Mouse (Mus musculus) subcutaneous adipose tissue, adult 2 months (tissue): ENCODE data around the gene Cdk10. TPM values are rescaled to one million over a fixed set of nuclear protein-coding genes. Genes with fewer than 3 reads are reported as not detected.

Experiments
- polyA plus RNA-seq: library from polyadenylated mRNA; depleted of rRNA; stranded (reverse); fragments of >200 nt; gene quantifications from 2 replicates; pipeline ENCODE4 v1.2.3, GENCODE M21; 2012; ENCODE audit warnings: low replicate concordance; rRNA removed

Cdk10 gene
- polyA plus RNA-seq: 67.9 and 79.8 TPM in 2 replicates

GRCm38 (mm10) chr8:123224278-123225266, at the start of gene Cdk10:
Gene Cdk10 (plus strand): TSS chr8:123224842.

GRCm38 (mm10) chr8:123185566-123186409, 38.9 kb upstream of the Cdk10 start, which contains the start of gene Dpep1:
Gene Dpep1 (plus strand): TSS chr8:123186242.

GRCm38 (mm10) chr8:123212321-123213117, 12.1 kb upstream of the Cdk10 start, which contains the start of the genes Chmp1a and Spata33:
Gene Chmp1a (minus strand): TSS chr8:123212763.
Gene Spata33 (plus strand): TSS chr8:123212832.

GRCm38 (mm10) chr8:123235520-123236497, 11.2 kb downstream of the Cdk10 start, which contains the start of gene Spata2l:
Gene Spata2l (minus strand): TSS chr8:123236233.

GRCm38 (mm10) chr8:123254099-123254885, 29.6 kb downstream of the Cdk10 start, which contains the start of the genes Zfp276 and Vps9d1:
Gene Zfp276 (plus strand): TSS chr8:123254195.
Gene Vps9d1 (minus strand): TSS chr8:123254348.

Other genes with a start within 250 kb of the Cdk10 start
- 45.0 and 70.2 TPM in 2 replicates for gene Ankrd11, start 182.6 kb upstream of the Cdk10 start, polyA plus RNA-seq
- 78.2 and 103 TPM in 2 replicates for gene Spg7, start 161.9 kb upstream of the Cdk10 start, polyA plus RNA-seq
- 900 and 3,044 TPM in 2 replicates for gene Rpl13, start 122.5 kb upstream of the Cdk10 start, polyA plus RNA-seq
- gene Cpne7, start 107.5 kb upstream of the Cdk10 start, polyA plus RNA-seq: 3.5 and 7.6 TPM in 2 replicates
- 18.3 and 25.6 TPM in 2 replicates for gene Sult5a1, start 66.5 kb upstream of the Cdk10 start, polyA plus RNA-seq
- gene Dpep1, start 38.6 kb upstream of the Cdk10 start, polyA plus RNA-seq: 46.8 and 160 TPM in 2 replicates
- 122 and 130 TPM in 2 replicates for gene Chmp1a, start 12.1 kb upstream of the Cdk10 start, polyA plus RNA-seq
- gene Spata33, start 12.0 kb upstream of the Cdk10 start, polyA plus RNA-seq: 2.5 and 3.2 TPM in 2 replicates
- gene Spata2l, start 11.4 kb downstream of the Cdk10 start, polyA plus RNA-seq: 5.7 and 12.5 TPM in 2 replicates
- 29.0 and 39.9 TPM in 2 replicates for gene Zfp276, start 29.4 kb downstream of the Cdk10 start, polyA plus RNA-seq
- gene Vps9d1, start 29.5 kb downstream of the Cdk10 start, polyA plus RNA-seq: 50.6 and 80.0 TPM in 2 replicates
- gene Fanca, start 93.7 kb downstream of the Cdk10 start, polyA plus RNA-seq: 4.5 and 29.1 TPM in 2 replicates
- gene Spire2, start 107.9 kb downstream of the Cdk10 start, polyA plus RNA-seq: 0.46 and 3.7 TPM in 2 replicates
- 221 and 244 TPM in 2 replicates for gene Tcf25, start 148.9 kb downstream of the Cdk10 start, polyA plus RNA-seq
- not detected in 2 replicates for gene Mc1r, start 182.3 kb downstream of the Cdk10 start, polyA plus RNA-seq
- 0.93 and 1.2 TPM in 2 replicates for gene Tubb3, start 186.6 kb downstream of the Cdk10 start, polyA plus RNA-seq
- gene Def8, start 198.7 kb downstream of the Cdk10 start, polyA plus RNA-seq: 37.6 and 47.4 TPM in 2 replicates